Mouse (Mus musculus) monocyte, adult 2 months (primary cell): ENCODE data around the gene Brd3.
"Not testable (repeated sequence)": the region's sequence is repeated elsewhere in the genome, so short reads cannot be mapped to it uniquely, and the experiment has no call there.

Experiments used
- DNase-seq, 2 experiments: peaks; one replicate each; pipeline ENCODE4 v3.0.0; 2022; ENCODE audit warnings: low spot score in 2 of 2, low read depth in 1 of 2

The Brd3 gene

GRCm38 (mm10) chr2:27507562-27507961, at the start of gene Brd3:
Brd3 (minus strand) TSS chr2:27507662.
- DNase-seq = no peak

- DNase-seq = no peak
Measured at GRCm38 (mm10) chr2:27556921-27557320, 49.5 kb upstream of the Brd3 start.

- DNase-seq = no peak
Measured at GRCm38 (mm10) chr2:27554308-27554707, 46.8 kb upstream of the Brd3 start.

GRCm38 (mm10) chr2:27552620-27553287, 45.3 kb upstream of the Brd3 start:
- DNase-seq = peak in 1 of 2 experiments; percentile 14

- no peak for DNase-seq
Measured at GRCm38 (mm10) chr2:27548664-27549369, 41.4 kb upstream of the Brd3 start.

GRCm38 (mm10) chr2:27547986-27548385, 40.5 kb upstream of the Brd3 start:
- DNase-seq = no peak

GRCm38 (mm10) chr2:27547326-27547725, 39.9 kb upstream of the Brd3 start:
- no peak for DNase-seq

DNA sequence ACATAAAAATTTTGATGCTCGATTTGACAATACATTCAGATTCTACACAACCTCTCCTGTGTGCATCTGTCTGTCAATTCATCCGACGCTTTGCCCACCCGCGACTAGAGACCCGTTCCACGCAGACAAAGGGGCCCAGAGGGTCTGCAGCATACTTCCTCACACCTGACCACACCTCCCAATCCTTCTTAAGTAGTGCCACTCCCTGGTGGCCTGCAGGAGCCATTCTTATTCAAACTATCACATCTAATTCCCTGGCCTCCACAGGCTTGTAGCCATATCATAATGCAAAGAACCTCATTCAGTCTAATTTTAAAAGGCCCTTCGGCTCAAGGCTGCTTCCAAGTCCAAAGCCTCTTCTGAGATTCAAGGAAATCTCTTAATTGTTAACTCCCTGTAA, 38.6 kb upstream of the Brd3 start:
- DNase-seq = not testable (repeated sequence)

DNA sequence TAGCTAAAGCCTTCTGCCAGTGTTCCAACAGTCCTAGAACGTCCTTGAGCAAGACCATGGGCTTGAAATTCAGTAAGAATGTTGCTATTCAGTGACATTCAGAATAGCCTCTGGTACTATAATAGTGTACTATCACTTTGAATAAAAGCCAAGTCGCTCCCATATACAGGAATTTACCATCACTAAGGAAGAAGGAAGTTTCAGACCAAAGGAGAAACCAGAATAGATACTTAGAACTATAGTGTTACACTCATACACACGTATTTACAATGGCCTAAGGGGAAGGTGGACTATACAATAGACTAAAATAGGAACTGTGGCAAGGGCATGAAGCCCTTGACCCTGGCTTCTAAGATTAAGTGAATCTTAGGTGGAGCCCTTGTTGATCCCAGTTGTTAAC, 38.1 kb upstream of the Brd3 start:
- DNase-seq = not testable (repeated sequence)

GRCm38 (mm10) chr2:27544613-27545012, 37.2 kb upstream of the Brd3 start:
- no peak for DNase-seq

GRCm38 (mm10) chr2:27541225-27541624, 33.8 kb upstream of the Brd3 start:
- no peak for DNase-seq

GRCm38 (mm10) chr2:27540515-27540836, 33.0 kb upstream of the Brd3 start:
- DNase-seq = no peak

- peak; percentile 92 to 94 for DNase-seq
Measured at GRCm38 (mm10) chr2:27539772-27540514, 32.5 kb upstream of the Brd3 start.

DNA sequence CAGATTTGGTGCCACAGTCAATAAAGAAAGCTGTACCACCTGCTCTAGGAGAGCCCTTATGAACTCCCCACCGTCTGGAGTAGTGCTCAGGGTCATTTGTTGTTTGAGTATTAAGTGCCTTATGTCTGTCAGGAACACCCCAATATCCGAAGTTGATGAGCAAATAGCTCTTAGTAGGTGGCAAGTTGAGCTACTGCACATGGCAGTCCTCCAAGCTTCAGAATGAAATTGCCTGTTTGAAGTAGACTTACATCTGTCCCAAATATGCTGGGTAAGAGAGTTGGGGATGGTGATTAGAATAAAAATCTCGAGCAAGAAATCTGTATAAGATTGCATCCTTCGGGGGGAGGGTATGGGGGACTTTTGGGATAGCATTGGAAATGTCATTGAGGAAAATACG, 31.9 kb upstream of the Brd3 start:
- no peak for DNase-seq

- not testable (repeated sequence) for DNase-seq
Measured at GRCm38 (mm10) chr2:27538455-27539330, 31.2 kb upstream of the Brd3 start.

DNA sequence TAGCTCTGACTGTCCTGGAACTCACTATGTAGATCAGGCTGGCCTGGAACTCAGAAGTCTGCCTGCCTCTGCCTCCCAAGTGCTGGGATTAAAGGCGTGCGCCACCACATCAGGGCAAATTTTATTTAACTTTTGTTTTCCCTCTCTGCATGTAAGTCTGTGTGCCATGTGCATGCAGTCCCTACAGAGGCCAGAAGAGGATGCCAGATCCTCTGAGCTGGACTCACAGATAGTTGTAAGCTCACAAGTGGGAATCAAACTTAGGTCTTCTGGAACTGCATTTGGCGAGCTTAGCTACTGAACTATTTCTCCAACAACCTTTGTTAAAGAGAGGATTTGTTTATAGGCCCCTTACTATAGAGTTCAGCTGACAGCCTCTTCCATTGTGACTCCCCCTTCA, 10.8 kb upstream of the Brd3 start:
- no peak for DNase-seq

DNA sequence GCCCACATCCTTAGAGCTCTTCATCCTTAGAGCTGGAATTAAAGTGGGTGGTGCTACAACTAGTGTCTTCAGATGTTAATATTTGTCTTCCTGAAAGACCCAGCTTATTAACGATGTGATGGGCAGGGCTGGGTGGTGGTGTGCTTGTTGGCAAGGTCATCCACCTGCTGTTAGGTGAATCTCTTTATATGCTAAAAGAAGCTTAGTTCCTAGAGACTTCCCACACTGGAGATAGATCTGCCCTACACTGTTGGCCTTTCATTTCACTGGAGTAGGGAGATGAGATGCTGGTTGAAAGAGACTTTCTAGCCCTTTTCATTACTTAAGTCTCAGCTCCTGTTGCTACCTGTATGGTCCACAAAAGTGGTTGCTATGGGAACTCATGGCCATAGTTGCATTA, 8.8 kb upstream of the Brd3 start:
- DNase-seq = no peak

GRCm38 (mm10) chr2:27515341-27516166, 8.1 kb upstream of the Brd3 start:
- no peak for DNase-seq

- DNase-seq = peak; percentile 86 to 93
Measured at GRCm38 (mm10) chr2:27514639-27515328, 7.3 kb upstream of the Brd3 start, which contains the start of gene Wdr5. Wdr5 (plus strand) TSS chr2:27515157.

DNA sequence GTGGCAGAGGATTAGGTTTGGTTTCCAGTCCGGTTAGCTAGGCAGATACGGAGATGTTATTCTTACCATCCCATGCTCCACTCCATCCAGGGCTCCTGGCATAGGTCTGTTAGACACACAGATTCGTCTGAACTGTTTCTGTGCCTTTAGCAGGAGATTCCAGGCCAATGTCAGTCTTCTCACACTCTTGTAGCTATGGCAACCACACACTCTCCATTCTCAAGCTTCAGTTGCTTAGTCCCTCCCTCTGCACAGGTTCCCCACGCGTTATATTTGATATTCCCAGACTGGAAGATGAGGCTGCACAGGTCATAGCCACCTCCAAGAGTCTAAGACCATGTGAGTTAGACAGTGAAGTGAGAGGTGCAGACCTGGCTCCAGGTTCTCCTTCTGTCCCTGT, 6.4 kb upstream of the Brd3 start:
- DNase-seq = no peak
